Mouse (Mus musculus) left cerebral cortex, adult 18-20 months (tissue): ENCODE results near the gene Wipf1. TPM values are rescaled to one million over a fixed set of nuclear protein-coding genes. Genes with fewer than 3 reads are reported as not detected.
"Not testable (repeated sequence)": the region's sequence is repeated elsewhere in the genome, so short reads cannot be mapped to it uniquely, and the experiment has no call there.

Experiments used
- DNase-seq, 2 experiments: peaks; one replicate each; pipeline ENCODE4 v3.0.0; 2021 to 2022; ENCODE audit warnings: low spot score in 2 of 2, mixed read lengths in 1 of 2
- total RNA-seq, 2 experiments: library from RNA; stranded (reverse); gene quantifications; 2 replicates each; pipeline ENCODE4 v1.2.3; 2021

Gene Wipf1
- total RNA-seq, 2 experiments from 2014 or later: 7.9 to 9.4 TPM

GRCm38 (mm10) chr2:73510025-73510288 is 19.6 kb downstream of the Wipf1 start:
- DNase-seq: no peak

- no peak for DNase-seq
These were observed 20.1 kb downstream of the Wipf1 start for GRCm38 (mm10) chr2:73509248-73510024.

GRCm38 (mm10) chr2:73507886-73508285 is 21.6 kb downstream of the Wipf1 start:
- no peak for DNase-seq

- not testable (repeated sequence) for DNase-seq
These were observed 23.2 kb downstream of the Wipf1 start for GRCm38 (mm10) chr2:73506337-73506736.

- no peak for DNase-seq
These were observed 26.6 kb downstream of the Wipf1 start for GRCm38 (mm10) chr2:73502863-73503429.

- DNase-seq: no peak
These were observed 28.7 kb downstream of the Wipf1 start for GRCm38 (mm10) chr2:73500864-73501263.

GRCm38 (mm10) chr2:73498322-73498721 is 31.2 kb downstream of the Wipf1 start:
- no peak for DNase-seq

GRCm38 (mm10) chr2:73497572-73497971 is 32.0 kb downstream of the Wipf1 start:
- DNase-seq: no peak

GRCm38 (mm10) chr2:73496944-73497343 is 32.6 kb downstream of the Wipf1 start:
- no peak for DNase-seq

GRCm38 (mm10) chr2:73496329-73496685 is 33.2 kb downstream of the Wipf1 start:
- no peak for DNase-seq

- DNase-seq: no peak
These were observed 33.8 kb downstream of the Wipf1 start for GRCm38 (mm10) chr2:73495617-73496328.

GRCm38 (mm10) chr2:73493517-73493916 is 36.0 kb downstream of the Wipf1 start:
- DNase-seq: no peak

GRCm38 (mm10) chr2:73491442-73492241 is 37.9 kb downstream of the Wipf1 start:
- DNase-seq: peak in 1 of 2 experiments; percentile 18

GRCm38 (mm10) chr2:73490466-73490865 is 39.1 kb downstream of the Wipf1 start:
- no peak for DNase-seq

- no peak for DNase-seq
These were observed 43.4 kb downstream of the Wipf1 start for GRCm38 (mm10) chr2:73486120-73486601.

- DNase-seq: no peak
These were observed 44.1 kb downstream of the Wipf1 start for GRCm38 (mm10) chr2:73485236-73486119.

GRCm38 (mm10) chr2:73484561-73485235 is 44.8 kb downstream of the Wipf1 start:
- DNase-seq: no peak

- no peak for DNase-seq
These were observed 50.7 kb downstream of the Wipf1 start for GRCm38 (mm10) chr2:73478805-73479204.

GRCm38 (mm10) chr2:73477501-73477900 is 52.0 kb downstream of the Wipf1 start:
- no peak for DNase-seq

- DNase-seq: no peak
These were observed 54.0 kb downstream of the Wipf1 start for GRCm38 (mm10) chr2:73475519-73475918.
